ENCODE assay signal across 9 mouse cellular contexts in the genomic region with DNA sequence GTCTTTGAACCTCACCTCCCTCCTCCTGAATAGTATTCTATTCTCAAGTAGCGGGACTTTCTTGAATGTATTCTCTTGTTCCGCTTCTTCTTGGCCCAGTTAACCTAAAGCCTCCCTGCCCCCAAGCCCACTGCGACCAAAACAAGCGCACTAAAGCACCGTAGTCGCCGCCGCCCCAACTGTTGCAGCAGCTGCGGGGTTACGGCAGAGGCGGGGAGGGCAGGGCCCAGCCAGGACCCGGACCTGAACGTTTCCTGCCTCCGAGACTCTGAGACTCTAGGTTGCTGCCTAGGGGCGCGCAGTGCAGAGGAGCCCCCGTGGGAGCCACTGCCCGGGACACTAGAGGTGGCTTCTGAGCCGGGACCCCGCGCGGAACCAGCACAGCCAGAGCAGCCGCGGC. TPM values are rescaled to one million over a fixed set of nuclear protein-coding genes. Genes with fewer than 3 reads are reported as not detected.
DNase-seq lines count a peak whose midpoint lies in the region; ATAC-seq and TF ChIP-seq lines count a peak whose summit lies in the region.
"Had no signal": no experiment of that assay in that cellular context is flagged by ENCODE, and none has a peak within 500 bp of the region (broad histone marks: within the 10 kb centered on the region; RNA-seq: fewer than 3 reads in every experiment).

No protein-coding gene starts in this region.

- H3K4me3 ChIP-seq in forebrain, embryonic 15.5 days, result peak overlapping the region; percentile 53
- H3K4me3 ChIP-seq in liver, embryonic 15.5 days (replicated peaks), result 0 out of 2 replicates have a peak overlapping the region, but pooled peaks have one; percentile 26
- H3K4me3 ChIP-seq in small intestine, adult 2 months (ENCODE audit: low read depth, low read length), result peak overlapping the region; percentile 37

- ATAC-seq in forebrain, embryonic 15.5 days (replicated peaks), result peak; percentile 38
- ATAC-seq in liver, embryonic 15.5 days (ENCODE audit: insufficient read depth), result no peak
- no peak for ATAC-seq in erythroblast, adult 5-6 weeks (replicated peaks; ENCODE audit: low FRiP score, poor library complexity, severe bottlenecking)

- H3K36me3 ChIP-seq in forebrain, embryonic 15.5 days, result no peaks in the 10 kb centered on the region
- H3K36me3 ChIP-seq in liver, embryonic 15.5 days (replicated peaks), result no peaks in the 10 kb centered on the region
- no peaks in the 10 kb centered on the region for H3K36me3 ChIP-seq in small intestine, adult 2 months (ENCODE audit: control insufficient read depth, insufficient read depth, low read length)

- 0 out of 2 replicates have a peak, but pooled peaks cover 6% of the 10 kb centered on the region for H3K4me1 ChIP-seq in forebrain, embryonic 15.5 days
- H3K4me1 ChIP-seq in liver, embryonic 15.5 days (replicated peaks), result no peaks in the 10 kb centered on the region
- no peaks in the 10 kb centered on the region for H3K4me1 ChIP-seq in small intestine, adult 2 months (ENCODE audit: control insufficient read depth, insufficient read depth, insufficient read length, low read length)

- 16% methylated on average over 24 of the region's 24 CpGs for WGBS in forebrain, embryonic 15.5 days
- 13% methylated on average over 24 of the region's 24 CpGs for WGBS in liver, embryonic 15.5 days (ENCODE audit: insufficient replicate concordance)
- WGBS in small intestine, adult 2 months, result 16% methylated on average over 24 of the region's 24 CpGs

- H3K9me3 ChIP-seq in forebrain, embryonic 15.5 days, result no peaks in the 10 kb centered on the region
- no peaks in the 10 kb centered on the region for H3K9me3 ChIP-seq in liver, embryonic 15.5 days (replicated peaks)

- 0 out of 2 replicates have a peak, but pooled peaks cover 7% of the 10 kb centered on the region for H3K27me3 ChIP-seq in forebrain, embryonic 15.5 days
- H3K27me3 ChIP-seq in liver, embryonic 15.5 days, result peaks cover 45% of the 10 kb centered on the region
- no peaks in the 10 kb centered on the region; the same call in 1 of the 2 replicates for H3K27me3 ChIP-seq in small intestine, adult 2 months (ENCODE audit: control insufficient read depth, insufficient read depth, low read length)

- H3K27ac ChIP-seq in forebrain, embryonic 15.5 days (replicated peaks), result no peak overlapping the region
- no peak overlapping the region for H3K27ac ChIP-seq in liver, embryonic 15.5 days (replicated peaks)
- no peak overlapping the region for H3K27ac ChIP-seq in small intestine, adult 2 months (ENCODE audit: insufficient read depth, low read depth, low read length)

- peak; percentile 6 for DNase-seq in layer of hippocampus, adult 11-12 months (ENCODE audit: low spot score)
- DNase-seq in layer of hippocampus, adult 9-10 months (ENCODE audit: low spot score), result no peak
- DNase-seq in cerebellum, adult 18-20 months, result peak; percentile 56 to 62
- DNase-seq in frontal cortex, adult 2 months (ENCODE audit: extremely low spot score in 1 of 2, low spot score in 1 of 2), result no peak

- H3K4me2 ChIP-seq in forebrain, embryonic 15.5 days (replicated peaks), result peak overlapping the region; percentile 87
- H3K4me2 ChIP-seq in liver, embryonic 15.5 days, result peak overlapping the region; percentile 52

- H3K9ac ChIP-seq in forebrain, embryonic 15.5 days (replicated peaks), result peak overlapping the region; percentile 43
- H3K9ac ChIP-seq in liver, embryonic 15.5 days, result no peak overlapping the region

- TF ChIP-seq POLR2A in small intestine, adult 2 months (IDR thresholded peaks at IDR 0.05; ENCODE audit: low read depth, low read length), result no peak

- no peak for TF ChIP-seq CTCF in small intestine, adult 2 months (IDR thresholded peaks at IDR 0.05; ENCODE audit: extremely low read depth, insufficient read length, insufficient replicate concordance, low read depth, low read length)

RNA-seq across cellular contexts. Expression of a gene that starts 1.1 kb away (rescaled TPM):
- 2.7 and 2.9 TPM in 2 replicates for polyA plus RNA-seq in forebrain, embryonic 15.5 days (2015; fragmentation: Nextera tagmentation; extraction: Ambion mirVana)
- not detected in 2 replicates for polyA plus RNA-seq in liver, embryonic 15.5 days (2015; fragmentation: Nextera tagmentation; extraction: Ambion mirVana)
- 0.11 TPM in 1 of 2 replicates, not detected in the other for polyA plus RNA-seq in small intestine, adult 2 months (2012; rRNA removed)
- 3.8 and 4.3 TPM in 2 replicates for polyA plus RNA-seq in frontal cortex, adult 2 months (2012; rRNA removed)
- total RNA-seq in erythroblast, adult 5-6 weeks (2015; ENCODE audit: low replicate concordance), result not detected in 2 replicates
- 0.98 TPM in 1 of 2 replicates, not detected in the other for total RNA-seq in erythroblast, adult 5-6 weeks (2017; ENCODE audit: low replicate concordance)

RNA-seq across cellular contexts. Expression of a gene that starts 2.0 kb away (rescaled TPM):
- not detected in 2 replicates for polyA plus RNA-seq in forebrain, embryonic 15.5 days (2015; fragmentation: Nextera tagmentation; extraction: Ambion mirVana)
- polyA plus RNA-seq in liver, embryonic 15.5 days (2015; fragmentation: Nextera tagmentation; extraction: Ambion mirVana), result not detected in 2 replicates
- polyA plus RNA-seq in small intestine, adult 2 months (2012; rRNA removed), result not detected in 2 replicates
- 0.12 and 0.32 TPM in 2 replicates for polyA plus RNA-seq in frontal cortex, adult 2 months (2012; rRNA removed)
- total RNA-seq in erythroblast, adult 5-6 weeks (2015; ENCODE audit: low replicate concordance), result not detected in 2 replicates
- total RNA-seq in erythroblast, adult 5-6 weeks (2017; ENCODE audit: low replicate concordance), result not detected in 2 replicates
- total RNA-seq: layer of hippocampus, postnatal 14 days had no signal

Comparison
In these comparisons a context has a peak if more than half of its experiments do, and no peak if none do; other contexts are left out.
1. DNase-seq: peak in layer of hippocampus, adult 11-12 months (single experiment) and cerebellum, adult 18-20 months (2 of 2); none in layer of hippocampus, adult 9-10 months (single experiment) and frontal cortex, adult 2 months (0 of 2).
2. Peak in every context shown above with its lines, with median percentiles within 50 percentile points of each other: H3K4me3 ChIP-seq.